In genomic region chr6:71162269-71162668, GRCm38 (mm10) we compare ENCODE assay signal across 13 mouse cellular contexts. TPM values are rescaled to one million over a fixed set of nuclear protein-coding genes. Genes with fewer than 3 reads are reported as not detected.
DNase-seq lines count a peak whose midpoint lies in the region; ATAC-seq and TF ChIP-seq lines count a peak whose summit lies in the region.
"Had no signal": no experiment of that assay in that cellular context is flagged by ENCODE, and none has a peak within 500 bp of the region (broad histone marks: within the 10 kb centered on the region; RNA-seq: fewer than 3 reads in every experiment).

No protein-coding gene starts in this region.

- TF ChIP-seq EP300 in lung, postnatal 0 days (IDR thresholded peaks at IDR 0.05): no peak

- 46% methylated on average over 4 of the region's 4 CpGs for WGBS in heart, embryonic 16.5 days
- 41% methylated on average over 4 of the region's 4 CpGs for WGBS in lung, postnatal 0 days
- 84% methylated on average over 4 of the region's 4 CpGs for WGBS in embryonic facial prominence, embryonic 10.5 days

- ATAC-seq in heart, embryonic 16.5 days (replicated peaks; ENCODE audit: extremely low read depth, insufficient read depth, low FRiP score): 0 out of 2 replicates have a peak, but pooled peaks have one; percentile 42
- ATAC-seq in lung, postnatal 0 days: no peak
- ATAC-seq: forebrain, embryonic 15.5 days had no signal

- H3K9me3 ChIP-seq in heart, embryonic 16.5 days (replicated peaks; ENCODE audit: control insufficient read depth, low read length): no peaks in the 10 kb centered on the region
- no peaks in the 10 kb centered on the region for H3K9me3 ChIP-seq in lung, postnatal 0 days (ENCODE audit: low read length)
- no peaks in the 10 kb centered on the region for H3K9me3 ChIP-seq in embryonic facial prominence, embryonic 10.5 days
- H3K9me3 ChIP-seq: forebrain, embryonic 15.5 days had no signal

- peaks cover 3% of the 10 kb centered on the region for H3K4me1 ChIP-seq in heart, embryonic 16.5 days (ENCODE audit: control insufficient read depth, insufficient read depth, low read length)
- H3K4me1 ChIP-seq in lung, postnatal 0 days (ENCODE audit: insufficient read depth, low read depth, low read length): no peaks in the 10 kb centered on the region
- H3K4me1 ChIP-seq in embryonic facial prominence, embryonic 10.5 days: peaks cover 6% of the 10 kb centered on the region; the same call in 1 of the 2 replicates
- H3K4me1 ChIP-seq: forebrain, embryonic 15.5 days had no signal

- no peak overlapping the region for H3K4me2 ChIP-seq in heart, embryonic 16.5 days (ENCODE audit: low read depth, low read length)
- no peak overlapping the region for H3K4me2 ChIP-seq in lung, postnatal 0 days (replicated peaks; ENCODE audit: low read depth, low read length)
- H3K4me2 ChIP-seq: forebrain, embryonic 15.5 days; midbrain, embryonic 11.5 days had no signal

- no peak overlapping the region for H3K27ac ChIP-seq in heart, embryonic 16.5 days (ENCODE audit: low read length)
- no peak overlapping the region for H3K27ac ChIP-seq in lung, postnatal 0 days (ENCODE audit: low read length)
- no peak overlapping the region for H3K27ac ChIP-seq in embryonic facial prominence, embryonic 10.5 days (replicated peaks)
- H3K27ac ChIP-seq: forebrain, embryonic 15.5 days had no signal

- TF ChIP-seq CTCF in lung, postnatal 0 days (IDR thresholded peaks at IDR 0.05): peak; percentile 51

- H3K4me3 ChIP-seq in heart, embryonic 16.5 days (ENCODE audit: low read length): no peak overlapping the region
- H3K4me3 ChIP-seq in lung, postnatal 0 days (ENCODE audit: low read depth, low read length): no peak overlapping the region
- H3K4me3 ChIP-seq in embryonic facial prominence, embryonic 10.5 days: no peak overlapping the region
- H3K4me3 ChIP-seq: forebrain, embryonic 15.5 days had no signal

- no peak for DNase-seq in heart, postnatal 36 days
- DNase-seq in lung, postnatal 0 days (ENCODE audit: low spot score): peak; percentile 25
- no peak for DNase-seq in lung, postnatal 14 days
- DNase-seq in T-cell, adult 2 months (ENCODE audit: low spot score): peak; percentile 16
- DNase-seq in thymus, postnatal 14 days: peak; percentile 65
- no peak for DNase-seq in neural tube, embryonic 10.5 days (ENCODE audit: extremely low spot score, low spot score)
- DNase-seq in embryonic facial prominence, embryonic 10.5 days (ENCODE audit: low spot score): no peak
- DNase-seq: heart, adult 18-20 months had no signal

- no peak overlapping the region for H3K9ac ChIP-seq in heart, embryonic 16.5 days (ENCODE audit: low read length)
- H3K9ac ChIP-seq in lung, postnatal 0 days (replicated peaks; ENCODE audit: low read depth): no peak overlapping the region
- H3K9ac ChIP-seq: forebrain, embryonic 15.5 days had no signal

- intact Hi-C loops in heart, postnatal 36 days (cut with DNase I): loop anchor here (5.0 kb wide), 1 partner anchor 135 kb away; no protein-coding TSS in a partner anchor

- H3K27me3 ChIP-seq in heart, embryonic 16.5 days (ENCODE audit: control insufficient read depth, insufficient read depth, low read length): no peaks in the 10 kb centered on the region
- H3K27me3 ChIP-seq in lung, postnatal 0 days (replicated peaks; ENCODE audit: insufficient read depth, low read length): no peaks in the 10 kb centered on the region
- no peaks in the 10 kb centered on the region for H3K27me3 ChIP-seq in embryonic facial prominence, embryonic 10.5 days (replicated peaks; ENCODE audit: low read depth, poor library complexity, severe bottlenecking)
- H3K27me3 ChIP-seq: forebrain, embryonic 15.5 days had no signal

- H3K36me3 ChIP-seq in heart, embryonic 16.5 days (ENCODE audit: control insufficient read depth, insufficient read depth): no peaks in the 10 kb centered on the region
- H3K36me3 ChIP-seq in lung, postnatal 0 days (ENCODE audit: insufficient read depth, low read length): no peaks in the 10 kb centered on the region
- no peaks in the 10 kb centered on the region for H3K36me3 ChIP-seq in embryonic facial prominence, embryonic 10.5 days (replicated peaks)
- H3K36me3 ChIP-seq: forebrain, embryonic 15.5 days had no signal

RNA-seq across cellular contexts. Expression of gene Thnsl2, which starts 18.0 kb away (rescaled TPM):
- 5.9 and 6.2 TPM in 2 replicates for polyA plus RNA-seq in heart, embryonic 16.5 days (2015; fragmentation: Nextera tagmentation; extraction: Ambion mirVana)
- total RNA-seq in heart, postnatal 36 days (2021): 1 to 10 TPM; 4.5 to 5.4 TPM
- 15.0 and 15.4 TPM in 2 replicates for polyA plus RNA-seq in lung, postnatal 0 days (2015; fragmentation: Nextera tagmentation; extraction: Ambion mirVana)
- 5.3 TPM in 2 replicates for polyA plus RNA-seq in embryonic facial prominence, embryonic 10.5 days (2016; fragmentation: Nextera tagmentation; extraction: Ambion mirVana)

RNA-seq across cellular contexts. Expression of gene Fabp1, which starts 37.4 kb away (rescaled TPM):
- 0.49 and 1.8 TPM in 2 replicates for polyA plus RNA-seq in heart, embryonic 16.5 days (2015; fragmentation: Nextera tagmentation; extraction: Ambion mirVana)
- not detected for total RNA-seq in heart, postnatal 36 days (2021)
- 0.36 and 1.2 TPM in 2 replicates for polyA plus RNA-seq in lung, postnatal 0 days (2015; fragmentation: Nextera tagmentation; extraction: Ambion mirVana)
- polyA plus RNA-seq in embryonic facial prominence, embryonic 10.5 days (2016; fragmentation: Nextera tagmentation; extraction: Ambion mirVana): not detected in 2 replicates
- total RNA-seq: heart, adult 18-20 months; left cerebral cortex, postnatal 36 days; MEL had no signal
- polyA plus RNA-seq: forebrain, embryonic 15.5 days; midbrain, embryonic 11.5 days had no signal

Comparison
In these comparisons a context has a peak if more than half of its experiments do, and no peak if none do; other contexts are left out.
1. DNase-seq: peak in lung, postnatal 0 days (single experiment), T-cell, adult 2 months (single experiment) and thymus, postnatal 14 days (single experiment); none in heart, postnatal 36 days (0 of 2), lung, postnatal 14 days (single experiment), neural tube, embryonic 10.5 days (single experiment) and embryonic facial prominence, embryonic 10.5 days (single experiment).